Mouse (Mus musculus) urinary bladder, postnatal 14 days (tissue): ENCODE measurements around the gene Per1.
"Not testable (repeated sequence)": the region's sequence is repeated elsewhere in the genome, so short reads cannot be mapped to it uniquely, and the experiment has no call there.

ENCODE experiments used
- DNase-seq: peaks from one replicate; pipeline ENCODE4 v3.0.0; 2021; ENCODE audit warnings: low spot score

The Per1 gene

GRCm38 (mm10) chr11:69080855-69081222, 14.2 kb upstream of the Per1 start:
- DNase-seq: no peak

- DNase-seq: no peak
These were observed 13.4 kb upstream of the Per1 start for GRCm38 (mm10) chr11:69081613-69082012.

- no peak for DNase-seq
These were observed 9.4 kb upstream of the Per1 start for GRCm38 (mm10) chr11:69085608-69086007.

- DNase-seq: no peak
These were observed 8.6 kb upstream of the Per1 start for GRCm38 (mm10) chr11:69086390-69086789.

GRCm38 (mm10) chr11:69087082-69087481, 7.9 kb upstream of the Per1 start:
- no peak for DNase-seq

- no peak for DNase-seq
These were observed 7.4 kb upstream of the Per1 start for GRCm38 (mm10) chr11:69087597-69087996.

- DNase-seq: peak; percentile 90
These were observed 6.7 kb upstream of the Per1 start, which contains the start of gene Vamp2 for GRCm38 (mm10) chr11:69088103-69088855. TSS of gene Vamp2 (plus strand) at chr11:69088490.

GRCm38 (mm10) chr11:69088856-69089615, 6.0 kb upstream of the Per1 start:
- no peak for DNase-seq

- DNase-seq: no peak
These were observed 5.3 kb upstream of the Per1 start for GRCm38 (mm10) chr11:69089616-69090290.

GRCm38 (mm10) chr11:69090367-69090766, 4.7 kb upstream of the Per1 start:
- no peak for DNase-seq

- no peak for DNase-seq
These were observed 3.2 kb upstream of the Per1 start for GRCm38 (mm10) chr11:69091566-69092385.

- DNase-seq: peak; percentile 92
These were observed 2.6 kb upstream of the Per1 start for GRCm38 (mm10) chr11:69092386-69092751.

GRCm38 (mm10) chr11:69092871-69093270, 2.1 kb upstream of the Per1 start:
- no peak for DNase-seq

- not testable (repeated sequence) for DNase-seq
These were observed 1.2 kb upstream of the Per1 start for GRCm38 (mm10) chr11:69093856-69094255.

- DNase-seq: no peak
These were observed 654 bp downstream of the Per1 start for GRCm38 (mm10) chr11:69095511-69096231.

GRCm38 (mm10) chr11:69096360-69096986, 1.5 kb downstream of the Per1 start:
- no peak for DNase-seq

- DNase-seq: peak; percentile 100
These were observed 2.2 kb downstream of the Per1 start for GRCm38 (mm10) chr11:69096987-69097900.

- no peak for DNase-seq
These were observed 3.2 kb downstream of the Per1 start for GRCm38 (mm10) chr11:69098039-69098761.

- peak; percentile 97 for DNase-seq
These were observed 3.7 kb downstream of the Per1 start for GRCm38 (mm10) chr11:69098762-69099091.
